Mouse (Mus musculus) fibroblast of lung, adult 2 months (primary cell): ENCODE results near the gene Gpr4.

Source experiments
- DNase-seq: peaks from one replicate; pipeline ENCODE4 v3.0.0-alpha.2; 2011; ENCODE audit warnings: low read depth

The Gpr4 gene

DNA sequence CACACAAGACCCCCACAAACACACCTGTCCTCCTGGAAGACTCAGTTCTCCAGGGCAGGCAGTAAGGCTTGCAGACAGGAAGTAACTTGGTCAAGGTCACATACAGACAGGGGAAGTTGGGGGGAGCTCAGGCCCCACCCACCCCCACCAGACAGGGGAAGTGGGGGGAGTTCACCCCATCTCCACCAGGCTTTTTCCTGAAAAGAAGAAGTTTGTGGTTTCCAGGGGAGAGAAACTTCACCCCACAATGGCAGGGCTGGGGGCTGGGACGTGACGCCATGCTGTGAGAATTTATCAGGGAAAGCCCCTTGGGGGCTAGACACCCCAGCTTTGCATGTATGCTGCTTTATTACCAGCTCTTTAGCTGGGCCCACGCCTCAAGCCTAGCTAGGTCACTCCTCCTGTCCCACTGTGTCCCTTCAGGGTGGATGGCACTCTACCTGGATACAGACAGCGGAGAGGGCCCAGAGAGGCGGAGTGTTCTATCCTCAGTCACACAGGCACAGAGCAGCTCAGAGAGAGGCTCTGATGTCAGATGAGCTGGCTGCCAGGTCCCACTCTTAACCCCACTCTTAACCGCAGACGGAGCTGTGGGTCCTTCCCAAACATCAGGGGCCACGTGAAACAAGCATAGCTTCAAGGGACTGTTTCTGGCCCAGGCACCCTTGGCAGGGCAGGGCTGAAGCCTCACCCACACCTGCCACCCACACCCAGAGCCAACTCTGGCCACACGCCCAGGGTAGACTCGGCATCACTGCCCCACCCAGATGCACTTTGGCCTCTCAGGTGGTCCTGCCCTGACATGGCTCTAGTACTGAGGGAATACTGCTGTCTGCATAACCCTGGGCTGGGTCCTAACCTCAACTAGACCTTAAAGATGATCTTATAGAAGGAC lies 53.8 kb downstream of the Gpr4 start:
- no peak for DNase-seq

DNA sequence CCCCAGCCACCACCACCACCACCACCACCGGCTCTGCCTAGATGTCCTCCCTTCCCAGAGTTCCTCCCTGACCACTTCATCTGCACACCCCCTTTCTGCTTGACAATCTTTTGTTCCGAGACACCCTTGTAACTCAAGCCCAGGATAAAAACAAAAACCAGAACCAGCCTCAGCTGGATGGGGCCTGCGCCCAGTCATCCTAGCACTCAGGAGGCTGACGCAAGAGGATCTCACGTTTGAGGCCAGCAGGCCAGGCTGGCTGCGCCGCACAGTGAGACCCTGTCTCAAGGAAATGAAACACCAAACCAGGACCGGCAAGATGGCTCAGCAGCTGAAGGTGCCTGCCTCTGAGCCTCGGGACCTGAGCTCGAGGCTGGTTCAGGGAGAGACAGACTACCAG lies 54.7 kb downstream of the Gpr4 start:
- no peak for DNase-seq

- no peak for DNase-seq
Measured at GRCm38 (mm10) chr7:19268993-19269681, 56.8 kb downstream of the Gpr4 start.

GRCm38 (mm10) chr7:19269721-19270441 lies 57.5 kb downstream of the Gpr4 start:
- DNase-seq = no peak

GRCm38 (mm10) chr7:19270509-19271237 lies 58.3 kb downstream of the Gpr4 start:
- no peak for DNase-seq

DNA sequence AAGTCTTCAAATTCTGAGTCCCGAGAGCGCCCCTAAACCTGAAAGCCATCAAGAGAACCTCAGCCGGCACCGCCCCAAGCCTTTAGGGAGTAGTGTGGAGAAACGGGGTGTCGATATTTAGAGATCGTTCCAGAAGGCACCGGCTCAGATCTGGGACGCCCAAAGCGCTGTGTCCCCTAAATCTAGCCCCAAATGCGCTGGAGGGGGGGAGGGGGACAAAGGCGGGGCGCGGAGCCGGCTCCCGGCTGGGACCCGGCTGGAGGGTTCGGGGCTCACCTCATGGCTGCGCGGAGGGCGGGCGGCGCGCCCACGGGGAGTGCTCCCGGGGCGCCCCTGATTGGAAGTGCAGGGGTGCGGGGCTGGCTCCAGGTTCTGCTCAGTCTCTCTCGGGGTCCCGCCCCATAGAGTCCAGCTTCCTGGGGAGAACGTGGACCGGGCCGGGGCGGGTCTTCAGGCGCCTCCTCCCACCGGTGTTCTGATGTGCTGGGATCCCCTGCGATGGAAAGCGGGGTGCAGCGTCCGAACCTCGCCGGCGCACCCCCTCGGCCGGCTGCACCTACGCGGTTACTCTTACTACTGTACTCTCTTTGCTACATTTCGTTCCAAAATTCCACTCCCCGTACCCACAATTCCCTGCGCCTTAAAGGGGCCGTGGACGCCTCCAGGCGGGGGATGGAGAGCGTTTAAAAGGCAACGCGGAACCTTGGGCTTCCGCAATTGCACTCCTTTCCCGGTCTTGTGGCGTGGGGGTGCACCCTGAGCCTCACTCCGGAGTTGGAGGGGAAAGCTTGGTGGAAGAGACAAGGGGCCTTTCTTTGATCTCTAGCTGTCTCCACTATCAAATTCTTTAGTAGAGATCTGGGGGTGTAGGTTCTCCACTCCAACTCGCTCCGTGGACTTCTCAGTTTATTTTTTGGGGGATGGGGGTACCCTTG lies 59.2 kb downstream of the Gpr4 start, which contains the start of gene Vasp:
TSS of gene Vasp (minus strand) at position 580 of the 935 bp plus-strand sequence.
- DNase-seq = peak; percentile 57

- DNase-seq = no peak
Measured at GRCm38 (mm10) chr7:19272173-19272764, 59.9 kb downstream of the Gpr4 start.
